Mouse (Mus musculus) embryo, embryonic 9.5 days (tissue): ENCODE data around the gene Ctnna3.
"Not testable (repeated sequence)": the region's sequence is repeated elsewhere in the genome, so short reads cannot be mapped to it uniquely, and the experiment has no call there.

Source experiments
- DNase-seq: peaks from one replicate; pipeline ENCODE4 v3.0.0-alpha.2; 2017; ENCODE audit errors: extremely low spot score

Ctnna3 gene

GRCm38 (mm10) chr10:64876506-64876905, 1446.6 kb downstream of the Ctnna3 start:
- DNase-seq, result no peak

GRCm38 (mm10) chr10:64879860-64880259, 1450.0 kb downstream of the Ctnna3 start:
- DNase-seq, result no peak

GRCm38 (mm10) chr10:64886946-64887345, 1457.0 kb downstream of the Ctnna3 start:
- no peak for DNase-seq

- no peak for DNase-seq
Measured at GRCm38 (mm10) chr10:64892458-64892857, 1462.6 kb downstream of the Ctnna3 start.

GRCm38 (mm10) chr10:64898739-64899138, 1468.8 kb downstream of the Ctnna3 start:
- DNase-seq, result no peak

GRCm38 (mm10) chr10:64901726-64902125, 1471.8 kb downstream of the Ctnna3 start:
- no peak for DNase-seq

- DNase-seq, result no peak
Measured at GRCm38 (mm10) chr10:64940975-64941374, 1511.1 kb downstream of the Ctnna3 start.

- no peak for DNase-seq
Measured at GRCm38 (mm10) chr10:64958391-64958790, 1528.5 kb downstream of the Ctnna3 start.

- no peak for DNase-seq
Measured at GRCm38 (mm10) chr10:64992871-64993270, 1563.0 kb downstream of the Ctnna3 start.

GRCm38 (mm10) chr10:65013525-65013924, 1583.6 kb downstream of the Ctnna3 start:
- no peak for DNase-seq

GRCm38 (mm10) chr10:65022667-65023066, 1592.8 kb downstream of the Ctnna3 start:
- DNase-seq, result no peak

- DNase-seq, result not testable (repeated sequence)
Measured at GRCm38 (mm10) chr10:65033516-65033915, 1603.6 kb downstream of the Ctnna3 start.
